In genomic region chr5:36320667-36321066, GRCm38 (mm10) we compare ENCODE assay signal across 24 mouse cellular contexts.
DNase-seq lines count a peak whose midpoint lies in the region; ATAC-seq and TF ChIP-seq lines count a peak whose summit lies in the region.
"Had no signal": no experiment of that assay in that cellular context is flagged by ENCODE, and none has a peak within 500 bp of the region (broad histone marks: within the 10 kb centered on the region; RNA-seq: fewer than 3 reads in every experiment).

No protein-coding gene starts in this region.

- H3K27me3 ChIP-seq in embryonic facial prominence, embryonic 10.5 days (replicated peaks; ENCODE audit: low read depth, poor library complexity, severe bottlenecking), result no peaks in the 10 kb centered on the region
- no peaks in the 10 kb centered on the region for H3K27me3 ChIP-seq in lung, embryonic 15.5 days
- H3K27me3 ChIP-seq: forebrain, embryonic 12.5 days; hindbrain, embryonic 15.5 days; intestine, embryonic 15.5 days; limb, embryonic 13.5 days; neural tube, embryonic 15.5 days had no signal

- WGBS in embryonic facial prominence, embryonic 10.5 days, result 82% methylated on average over 8 of the region's 8 CpGs
- WGBS in lung, embryonic 15.5 days, result 73% methylated on average over 8 of the region's 8 CpGs

- no peak overlapping the region for H3K9ac ChIP-seq in lung, embryonic 15.5 days
- H3K9ac ChIP-seq: forebrain, embryonic 12.5 days; heart, embryonic 12.5 days; hindbrain, embryonic 15.5 days; intestine, embryonic 15.5 days; liver, embryonic 14.5 days; neural tube, embryonic 15.5 days had no signal

- no peak overlapping the region for H3K4me2 ChIP-seq in lung, embryonic 15.5 days
- H3K4me2 ChIP-seq: forebrain, embryonic 12.5 days; heart, embryonic 12.5 days; hindbrain, embryonic 15.5 days; intestine, embryonic 15.5 days; limb, embryonic 13.5 days; neural tube, embryonic 15.5 days had no signal

- DNase-seq in layer of hippocampus, adult 2 months (ENCODE audit: low spot score in 2 of 2), result no peak
- no peak for DNase-seq in layer of hippocampus, postnatal 25 days (ENCODE audit: extremely low spot score in 1 of 2, low spot score in 1 of 2)
- DNase-seq in embryonic facial prominence, embryonic 10.5 days (ENCODE audit: low spot score), result no peak
- DNase-seq in lung, postnatal 4 days, result peak; percentile 49 to 51
- no peak for DNase-seq in kidney, adult 9 months
- DNase-seq in embryo, embryonic 10.5 days (ENCODE audit: low spot score), result no peak
- DNase-seq: adrenal gland, postnatal 25 days; cerebellum, adult 11 months; cerebellum, postnatal 36 days; heart, postnatal 14 days; kidney, postnatal 36 days; layer of hippocampus, adult 9-11 months; right cerebral cortex, postnatal 25 days had no signal

- peaks cover 68% of the 10 kb centered on the region for H3K4me1 ChIP-seq in embryonic facial prominence, embryonic 10.5 days
- peaks cover 58% of the 10 kb centered on the region for H3K4me1 ChIP-seq in lung, embryonic 15.5 days
- H3K4me1 ChIP-seq: megakaryocyte, embryonic 14.5 days had no signal

- no peaks in the 10 kb centered on the region for H3K9me3 ChIP-seq in embryonic facial prominence, embryonic 10.5 days
- no peaks in the 10 kb centered on the region for H3K9me3 ChIP-seq in lung, embryonic 15.5 days
- H3K9me3 ChIP-seq: forebrain, embryonic 12.5 days; G1E; heart, embryonic 12.5 days; hindbrain, embryonic 15.5 days; intestine, embryonic 15.5 days; limb, embryonic 13.5 days; megakaryocyte, embryonic 14.5 days; neural tube, embryonic 15.5 days had no signal

- TF ChIP-seq CTCF in layer of hippocampus, adult 2 months (conservative IDR thresholded peaks at IDR 0.05), result peak; percentile 31

- H3K4me3 ChIP-seq in layer of hippocampus, adult 2 months, result no peak overlapping the region
- no peak overlapping the region for H3K4me3 ChIP-seq in embryonic facial prominence, embryonic 10.5 days
- no peak overlapping the region for H3K4me3 ChIP-seq in lung, embryonic 15.5 days
- H3K4me3 ChIP-seq: forebrain, embryonic 12.5 days; heart, embryonic 12.5 days; hindbrain, embryonic 15.5 days; intestine, embryonic 15.5 days; limb, embryonic 13.5 days; megakaryocyte, embryonic 14.5 days; neural tube, embryonic 15.5 days had no signal

- H3K36me3 ChIP-seq in embryonic facial prominence, embryonic 10.5 days (replicated peaks), result no peaks in the 10 kb centered on the region
- no peaks in the 10 kb centered on the region for H3K36me3 ChIP-seq in lung, embryonic 15.5 days
- H3K36me3 ChIP-seq: forebrain, embryonic 12.5 days; G1E; heart, embryonic 12.5 days; hindbrain, embryonic 15.5 days; intestine, embryonic 15.5 days; limb, embryonic 13.5 days; neural tube, embryonic 15.5 days had no signal

- no peak for ATAC-seq in lung, embryonic 15.5 days (ENCODE audit: borderline replicate concordance, extremely low read depth, low FRiP score, low TSS enrichment)
- ATAC-seq: intestine, embryonic 15.5 days; midbrain, embryonic 16.5 days had no signal

- H3K27ac ChIP-seq in layer of hippocampus, adult 2 months, result no peak overlapping the region
- peak overlapping the region; percentile 66; the same call in 1 of the 2 replicates for H3K27ac ChIP-seq in embryonic facial prominence, embryonic 10.5 days (replicated peaks)
- peak overlapping the region; percentile 54 for H3K27ac ChIP-seq in lung, embryonic 15.5 days
- H3K27ac ChIP-seq: forebrain, embryonic 12.5 days; hindbrain, embryonic 15.5 days; intestine, embryonic 15.5 days; limb, embryonic 13.5 days; liver, embryonic 14.5 days; neural tube, embryonic 15.5 days had no signal

Comparison
In these comparisons a context has a peak if more than half of its experiments do, and no peak if none do; other contexts are left out.
1. DNase-seq: peak in lung, postnatal 4 days (2 of 2); none in layer of hippocampus, adult 2 months (0 of 2), layer of hippocampus, postnatal 25 days (0 of 2), embryonic facial prominence, embryonic 10.5 days (single experiment), kidney, adult 9 months (single experiment) and embryo, embryonic 10.5 days (single experiment).